Mouse (Mus musculus): Measurements from ENCODE around the gene Fgf18.

Gene Fgf18

GRCm38 (mm10) chr11:33150364-33150763 lies 3.2 kb upstream of the Fgf18 start:
- no peak for DNase-seq (ENCODE audit: low spot score)

- DNase-seq (ENCODE audit: low spot score) = no peak
Observed at GRCm38 (mm10) chr11:33149453-33149852, 2.3 kb upstream of the Fgf18 start.

- DNase-seq (ENCODE audit: low spot score) = no peak
Observed at GRCm38 (mm10) chr11:33149088-33149436, 1.9 kb upstream of the Fgf18 start.

GRCm38 (mm10) chr11:33148338-33149087 lies 1.3 kb upstream of the Fgf18 start:
- DNase-seq (ENCODE audit: low spot score) = peak; percentile 64

GRCm38 (mm10) chr11:33147572-33148337 lies 555 bp upstream of the Fgf18 start:
- DNase-seq (ENCODE audit: low spot score) = no peak

- DNase-seq (ENCODE audit: low spot score) = no peak
Observed at GRCm38 (mm10) chr11:33146651-33147131, 509 bp downstream of the Fgf18 start.

GRCm38 (mm10) chr11:33146143-33146497 lies 1.1 kb downstream of the Fgf18 start:
- no peak for DNase-seq (ENCODE audit: low spot score)

- no peak for DNase-seq (ENCODE audit: low spot score)
Observed at GRCm38 (mm10) chr11:33145201-33146142, 1.7 kb downstream of the Fgf18 start.

- no peak for DNase-seq (ENCODE audit: low spot score)
Observed at GRCm38 (mm10) chr11:33143906-33144305, 3.3 kb downstream of the Fgf18 start.

GRCm38 (mm10) chr11:33142801-33143200 lies 4.4 kb downstream of the Fgf18 start:
- DNase-seq (ENCODE audit: low spot score) = no peak

GRCm38 (mm10) chr11:33140111-33140460 lies 7.1 kb downstream of the Fgf18 start:
- no peak for DNase-seq (ENCODE audit: low spot score)

GRCm38 (mm10) chr11:33139458-33140110 lies 7.6 kb downstream of the Fgf18 start:
- no peak for DNase-seq (ENCODE audit: low spot score)

GRCm38 (mm10) chr11:33138686-33139085 lies 8.5 kb downstream of the Fgf18 start:
- DNase-seq (ENCODE audit: low spot score) = no peak

GRCm38 (mm10) chr11:33134391-33134986 lies 12.7 kb downstream of the Fgf18 start:
- DNase-seq (ENCODE audit: low spot score) = no peak

- DNase-seq (ENCODE audit: low spot score) = no peak
Observed at GRCm38 (mm10) chr11:33132619-33133338, 14.4 kb downstream of the Fgf18 start.

- DNase-seq (ENCODE audit: low spot score) = no peak
Observed at GRCm38 (mm10) chr11:33127058-33127457, 20.1 kb downstream of the Fgf18 start.

- no peak for DNase-seq (ENCODE audit: low spot score)
Observed at GRCm38 (mm10) chr11:33122575-33123268, 24.5 kb downstream of the Fgf18 start.

GRCm38 (mm10) chr11:33119556-33119955 lies 27.6 kb downstream of the Fgf18 start:
- DNase-seq (ENCODE audit: low spot score) = no peak

GRCm38 (mm10) chr11:33119116-33119515 lies 28.1 kb downstream of the Fgf18 start:
- no peak for DNase-seq (ENCODE audit: low spot score)

- DNase-seq (ENCODE audit: low spot score) = no peak
Observed at GRCm38 (mm10) chr11:33118480-33118879, 28.7 kb downstream of the Fgf18 start.

All from ovary, postnatal 14 days (tissue).